Mouse (Mus musculus): ENCODE measurements at regions not wholly inside any gene's neighbourhood (a gene's known extent, or its start where the extent isn't known, plus 50 kb on each side); places are given as distances from the start of the nearest gene placed in this dataset.

- DNase-seq (ENCODE audit: low spot score) = no peak
- WGBS = 87% methylated on average over 7 of the region's 7 CpGs
- no peaks in the 10 kb centered on the region for H3K36me3 ChIP-seq
- H3K4me3 ChIP-seq = no peak overlapping the region
- H3K27me3 ChIP-seq (ENCODE audit: low read depth, poor library complexity, severe bottlenecking) = no peaks in the 10 kb centered on the region
- no peaks in the 10 kb centered on the region for H3K4me1 ChIP-seq
- no peak overlapping the region for H3K27ac ChIP-seq (replicated peaks)
- no peaks in the 10 kb centered on the region for H3K9me3 ChIP-seq (replicated peaks)
These were observed 81.9 kb upstream of the Pgrmc2 start for GRCm38 (mm10) chr3:41164736-41165135.

- no peak overlapping the region for H3K4me3 ChIP-seq
- DNase-seq (ENCODE audit: low spot score) = no peak
- H3K4me1 ChIP-seq = no peaks in the 10 kb centered on the region
These were observed 80.9 kb upstream of the Pgrmc2 start for GRCm38 (mm10) chr3:41163767-41164166.

GRCm38 (mm10) chr3:41162514-41162913 lies 79.7 kb upstream of the Pgrmc2 start:
- no peak for DNase-seq (ENCODE audit: low spot score)
- WGBS = 97% methylated on average over 1 of the region's 1 CpGs
- Histone ChIP-seq H3K4me1 (no peaks in the 10 kb centered on the region), H3K9me3 (replicated peaks) (no peaks in the 10 kb centered on the region), H3K36me3 (no peaks in the 10 kb centered on the region), H3K4me3 (no peak overlapping the region), H3K27ac (replicated peaks) (no peak overlapping the region), H3K27me3 (ENCODE audit: low read depth, poor library complexity, severe bottlenecking) (no peaks in the 10 kb centered on the region)

More at GRCm38 (mm10) chr3:41163767-41164166, 80.9 kb upstream of the Pgrmc2 start:
- no peak overlapping the region for H3K27ac ChIP-seq (replicated peaks)
- H3K27me3 ChIP-seq (ENCODE audit: low read depth, poor library complexity, severe bottlenecking) = no peaks in the 10 kb centered on the region
- H3K9me3 ChIP-seq (replicated peaks) = no peaks in the 10 kb centered on the region
- WGBS = 89% methylated on average over 3 of the region's 3 CpGs
- no peaks in the 10 kb centered on the region for H3K36me3 ChIP-seq

GRCm38 (mm10) chr3:41160648-41161047 lies 77.8 kb upstream of the Pgrmc2 start:
- Histone ChIP-seq H3K9me3 (replicated peaks) (no peaks in the 10 kb centered on the region), H3K27me3 (ENCODE audit: low read depth, poor library complexity, severe bottlenecking) (no peaks in the 10 kb centered on the region), H3K27ac (replicated peaks) (no peak overlapping the region), H3K36me3 (no peaks in the 10 kb centered on the region), H3K4me1 (no peaks in the 10 kb centered on the region), H3K4me3 (no peak overlapping the region)
- DNase-seq (ENCODE audit: low spot score) = no peak

GRCm38 (mm10) chr3:41158314-41158973 lies 75.6 kb upstream of the Pgrmc2 start:
- Histone ChIP-seq H3K27me3 (ENCODE audit: low read depth, poor library complexity, severe bottlenecking) (no peaks in the 10 kb centered on the region), H3K4me3 (no peak overlapping the region), H3K4me1 (no peaks in the 10 kb centered on the region), H3K27ac (replicated peaks) (no peak overlapping the region), H3K9me3 (replicated peaks) (no peaks in the 10 kb centered on the region), H3K36me3 (no peaks in the 10 kb centered on the region)
- DNase-seq (ENCODE audit: low spot score) = no peak
- 82% methylated on average over 12 of the region's 12 CpGs for WGBS

- Histone ChIP-seq H3K9me3 (replicated peaks) (no peaks in the 10 kb centered on the region), H3K36me3 (no peaks in the 10 kb centered on the region), H3K4me3 (no peak overlapping the region), H3K4me1 (no peaks in the 10 kb centered on the region), H3K27me3 (ENCODE audit: low read depth, poor library complexity, severe bottlenecking) (no peaks in the 10 kb centered on the region), H3K27ac (replicated peaks) (no peak overlapping the region)
- 89% methylated on average over 3 of the region's 3 CpGs for WGBS
- no peak for DNase-seq (ENCODE audit: low spot score)
These were observed 74.6 kb upstream of the Pgrmc2 start for GRCm38 (mm10) chr3:41157428-41157827.

GRCm38 (mm10) chr3:41156562-41156961 lies 73.7 kb upstream of the Pgrmc2 start:
- no peaks in the 10 kb centered on the region for H3K27me3 ChIP-seq (ENCODE audit: low read depth, poor library complexity, severe bottlenecking)
- no peak overlapping the region for H3K27ac ChIP-seq (replicated peaks)
- H3K4me3 ChIP-seq = no peak overlapping the region
- no peaks in the 10 kb centered on the region for H3K36me3 ChIP-seq
- DNase-seq (ENCODE audit: low spot score) = no peak
- WGBS = 89% methylated on average over 2 of the region's 2 CpGs
- H3K9me3 ChIP-seq (replicated peaks) = no peaks in the 10 kb centered on the region
- no peaks in the 10 kb centered on the region for H3K4me1 ChIP-seq

GRCm38 (mm10) chr3:41155132-41155760 lies 72.4 kb upstream of the Pgrmc2 start:
- no peak overlapping the region for H3K4me3 ChIP-seq
- H3K27me3 ChIP-seq (ENCODE audit: low read depth, poor library complexity, severe bottlenecking) = no peaks in the 10 kb centered on the region
- H3K27ac ChIP-seq (replicated peaks) = no peak overlapping the region
- 81% methylated on average over 9 of the region's 9 CpGs for WGBS
- no peaks in the 10 kb centered on the region for H3K4me1 ChIP-seq
- H3K9me3 ChIP-seq (replicated peaks) = no peaks in the 10 kb centered on the region
- H3K36me3 ChIP-seq = no peaks in the 10 kb centered on the region
- DNase-seq (ENCODE audit: low spot score) = no peak

- Histone ChIP-seq H3K4me1 (no peaks in the 10 kb centered on the region), H3K27me3 (ENCODE audit: low read depth, poor library complexity, severe bottlenecking) (no peaks in the 10 kb centered on the region), H3K27ac (replicated peaks) (no peak overlapping the region), H3K9me3 (replicated peaks) (no peaks in the 10 kb centered on the region), H3K4me3 (no peak overlapping the region), H3K36me3 (no peaks in the 10 kb centered on the region)
- no peak for DNase-seq (ENCODE audit: low spot score)
- WGBS = 67% methylated on average over 1 of the region's 1 CpGs
These were observed 71.6 kb upstream of the Pgrmc2 start for GRCm38 (mm10) chr3:41154402-41154801.

GRCm38 (mm10) chr3:41151989-41152388 lies 69.1 kb upstream of the Pgrmc2 start:
- 82% methylated on average over 7 of the region's 7 CpGs for WGBS
- no peak overlapping the region for H3K4me3 ChIP-seq
- H3K36me3 ChIP-seq = no peaks in the 10 kb centered on the region
- H3K4me1 ChIP-seq = no peaks in the 10 kb centered on the region
- DNase-seq (ENCODE audit: low spot score) = no peak
- H3K27me3 ChIP-seq (ENCODE audit: low read depth, poor library complexity, severe bottlenecking) = no peaks in the 10 kb centered on the region
- no peak overlapping the region for H3K27ac ChIP-seq (replicated peaks)
- H3K9me3 ChIP-seq (replicated peaks) = no peaks in the 10 kb centered on the region

- 0 out of 2 replicates have a peak, but pooled peaks cover 10% of the 10 kb centered on the region for H3K9me3 ChIP-seq (replicated peaks)
- WGBS = 93% methylated on average over 4 of the region's 4 CpGs
- H3K36me3 ChIP-seq = no peaks in the 10 kb centered on the region
- no peaks in the 10 kb centered on the region for H3K4me1 ChIP-seq
- no peaks in the 10 kb centered on the region for H3K27me3 ChIP-seq (ENCODE audit: low read depth, poor library complexity, severe bottlenecking)
- no peak for DNase-seq (ENCODE audit: low spot score)
- no peak overlapping the region for H3K27ac ChIP-seq (replicated peaks)
- H3K4me3 ChIP-seq = no peak overlapping the region
These were observed 57.5 kb upstream of the Pgrmc2 start for GRCm38 (mm10) chr3:41140391-41140790.

- WGBS = 88% methylated on average over 1 of the region's 1 CpGs
- no peaks in the 10 kb centered on the region for H3K4me1 ChIP-seq
- no peak for DNase-seq (ENCODE audit: low spot score)
- no peaks in the 10 kb centered on the region for H3K36me3 ChIP-seq
- H3K27ac ChIP-seq (replicated peaks) = no peak overlapping the region
- 0 out of 2 replicates have a peak, but pooled peaks cover 10% of the 10 kb centered on the region for H3K9me3 ChIP-seq (replicated peaks)
- no peak overlapping the region for H3K4me3 ChIP-seq
- no peaks in the 10 kb centered on the region for H3K27me3 ChIP-seq (ENCODE audit: low read depth, poor library complexity, severe bottlenecking)
These were observed 55.1 kb upstream of the Pgrmc2 start for GRCm38 (mm10) chr3:41137931-41138330.

- H3K27me3 ChIP-seq (ENCODE audit: low read depth, poor library complexity, severe bottlenecking) = no peaks in the 10 kb centered on the region
- H3K9me3 ChIP-seq (replicated peaks) = 0 out of 2 replicates have a peak, but pooled peaks cover 4% of the 10 kb centered on the region
- WGBS = 89% methylated on average over 6 of the region's 6 CpGs
These were observed 50.0 kb upstream of the Pgrmc2 start for GRCm38 (mm10) chr3:41132889-41133288.

More at GRCm38 (mm10) chr3:41132889-41133288, 50.0 kb upstream of the Pgrmc2 start:
- no peak for DNase-seq (ENCODE audit: low spot score)
- H3K36me3 ChIP-seq = no peaks in the 10 kb centered on the region
- H3K4me1 ChIP-seq = no peaks in the 10 kb centered on the region
- no peak overlapping the region for H3K4me3 ChIP-seq
- H3K27ac ChIP-seq (replicated peaks) = no peak overlapping the region
